Mouse (Mus musculus) embryonic facial prominence, embryonic 13.5 days (tissue): ENCODE measurements at regions not wholly inside any gene's neighbourhood (a gene's known extent, or its start where the extent isn't known, plus 50 kb on each side); places are given as distances from the start of the nearest gene placed in this dataset.

Experiments
- ATAC-seq: fragments of 200-750 bp; cut with Nextera tagmentation; 2 replicates; pipeline ENCODE4 v1.8.0; 2017; ENCODE audit warnings: low read depth; ENCODE audit not compliant: insufficient number of reproducible peaks, insufficient read depth, low FRiP score, low TSS enrichment
- H3K27ac ChIP-seq: fragments of 300-500 bp; sonication (generic); 2 replicates; pipeline ENCODE4 v1.5.1; 2015; ENCODE audit warnings: moderate library complexity, mild to moderate bottlenecking, inconsistent platforms
- H3K27me3 ChIP-seq: fragments of 300-500 bp; sonication (generic); 2 replicates; pipeline ENCODE4 v1.6.1; 2015; ENCODE audit warnings: mild to moderate bottlenecking, inconsistent platforms
- H3K36me3 ChIP-seq: fragments of 300-500 bp; sonication (generic); 2 replicates; pipeline ENCODE4 v1.6.1; 2015; ENCODE audit warnings: mild to moderate bottlenecking, inconsistent platforms
- H3K4me1 ChIP-seq: fragments of 300-500 bp; sonication (generic); 2 replicates; pipeline ENCODE4 v1.6.1; 2015; ENCODE audit warnings: inconsistent platforms
- H3K4me2 ChIP-seq: fragments of 300-500 bp; sonication (generic); 2 replicates; pipeline ENCODE4 v1.6.1; 2015; ENCODE audit warnings: moderate library complexity, mild to moderate bottlenecking, inconsistent platforms
- H3K4me3 ChIP-seq: fragments of 300-500 bp; sonication (generic); 2 replicates; pipeline ENCODE4 v1.5.1; 2015; ENCODE audit warnings: mild to moderate bottlenecking, inconsistent platforms
- H3K9ac ChIP-seq: fragments of 300-500 bp; sonication (generic); 2 replicates; pipeline ENCODE4 v1.6.1; 2015; ENCODE audit warnings: mild to moderate bottlenecking, inconsistent platforms
- H3K9me3 ChIP-seq: fragments of 300-500 bp; sonication (generic); 2 replicates; pipeline ENCODE4 v1.6.1; 2016; ENCODE audit warnings: inconsistent platforms
- WGBS: fragments of 180-500 bp; shearing (Covaris S2); methylation state at CpG from one replicate; pipeline ENCODE4 v1.1.7; 2015; ENCODE audit warnings: mixed read lengths; 5-methylcytosine and 5-hydroxymethylcytosine counted together

DNA sequence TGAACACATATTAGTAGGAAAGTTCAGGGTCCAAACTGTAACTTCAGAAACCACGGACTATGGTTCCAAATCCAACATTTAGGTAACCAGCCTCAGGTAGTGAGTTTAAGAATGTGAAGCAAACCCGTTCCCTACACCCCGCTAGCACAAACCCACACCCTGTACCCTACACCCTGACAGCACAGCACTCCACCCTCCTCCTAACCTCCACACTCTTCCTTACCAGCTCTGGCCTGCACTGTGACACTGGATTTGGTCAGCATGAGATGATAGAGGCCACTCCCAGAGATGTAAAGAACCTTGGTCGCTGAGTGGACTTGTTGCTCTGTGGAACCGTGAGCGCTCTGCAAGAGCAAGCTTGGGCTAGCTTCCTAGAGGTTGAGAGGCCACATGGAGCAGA, 135.3 kb upstream of the Rybp start:
- Histone ChIP-seq H3K4me2 (peak overlapping the region; percentile 12; the same call in 1 of the 2 replicates), H3K9me3 (no peaks in the 10 kb centered on the region), H3K4me1 (peaks cover 20% of the 10 kb centered on the region), H3K27ac (no peak overlapping the region), H3K4me3 (no peak overlapping the region), H3K27me3 (peaks cover 5% of the 10 kb centered on the region; the same call in 1 of the 2 replicates), H3K36me3 (no peaks in the 10 kb centered on the region), H3K9ac (no peak overlapping the region)
- ATAC-seq, result peak; percentile 53; the same call in 1 of the 2 replicates
- 66% methylated on average over 6 of the region's 6 CpGs for WGBS

DNA sequence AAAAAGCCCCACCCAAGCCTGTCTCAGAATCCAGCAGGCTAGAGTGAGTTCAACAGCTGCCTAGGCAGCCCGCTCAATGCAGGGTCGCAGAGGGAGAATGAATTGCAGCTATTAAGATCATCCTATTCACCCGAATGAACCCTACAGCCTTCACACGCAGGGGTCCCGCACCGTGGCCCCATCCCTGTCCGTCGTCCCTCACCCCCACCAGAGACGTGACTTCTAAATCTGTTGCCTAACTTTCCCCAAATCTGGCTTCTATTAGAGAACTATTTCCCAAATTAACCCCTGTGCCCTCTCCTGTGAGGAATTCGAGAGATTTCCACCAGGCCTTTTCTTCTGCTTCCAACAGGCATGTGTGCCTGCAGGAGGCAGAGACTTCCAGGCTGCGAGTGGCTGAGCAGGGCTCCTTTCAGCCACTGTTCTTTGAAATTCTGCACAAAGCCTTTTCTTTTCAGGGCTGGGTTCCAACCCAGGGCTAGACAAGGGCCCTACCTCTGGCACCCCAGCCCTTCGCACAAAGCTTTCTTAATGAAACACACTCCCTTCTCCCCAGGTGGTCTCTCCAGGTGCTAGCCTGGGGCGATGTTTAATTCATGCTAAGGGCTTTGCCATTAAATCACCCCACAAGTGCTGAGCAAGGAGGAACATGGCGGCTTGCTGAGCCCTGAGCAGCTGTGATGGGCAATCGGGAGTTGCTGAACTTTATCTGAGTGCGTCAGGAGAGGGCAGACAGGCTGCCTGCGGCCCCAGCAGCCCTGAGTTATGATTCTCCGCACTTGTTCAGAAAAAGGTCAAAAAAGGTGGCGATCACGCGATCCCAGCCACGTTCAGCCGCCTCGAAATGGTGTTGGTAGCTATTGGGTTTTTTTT, 134.7 kb upstream of the Rybp start:
- Histone ChIP-seq H3K9me3 (no peaks in the 10 kb centered on the region), H3K4me3 (no peak overlapping the region), H3K36me3 (no peaks in the 10 kb centered on the region), H3K27me3 (peaks cover 5% of the 10 kb centered on the region; the same call in 1 of the 2 replicates), H3K27ac (peak overlapping the region; percentile 55), H3K4me2 (peak overlapping the region; percentile 12; the same call in 1 of the 2 replicates), H3K4me1 (peaks cover 22% of the 10 kb centered on the region), H3K9ac (no peak overlapping the region)
- ATAC-seq, result peak; percentile 43; the same call in 1 of the 2 replicates
- WGBS, result 10% methylated on average over 24 of the region's 24 CpGs

DNA sequence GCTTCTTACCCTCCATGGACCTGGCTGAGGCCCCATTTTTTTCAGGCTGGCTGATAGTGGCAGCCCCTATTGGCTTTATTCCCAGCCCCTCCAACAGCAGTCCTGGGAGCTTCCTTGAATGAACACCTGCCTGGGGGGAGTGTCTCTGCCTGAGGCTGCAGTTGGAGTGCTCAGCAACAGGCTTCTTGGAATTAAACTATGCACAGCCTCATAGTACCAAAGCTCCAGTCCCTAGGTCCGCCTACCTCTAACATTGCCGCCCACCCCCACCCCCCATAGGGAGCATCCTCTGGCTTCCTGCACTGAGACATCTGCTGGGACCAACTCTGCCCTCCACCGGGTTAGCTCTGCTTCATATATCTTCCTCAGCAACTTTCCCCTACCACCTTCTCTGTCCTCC, 133.3 kb upstream of the Rybp start:
- Histone ChIP-seq H3K27me3 (peaks cover 5% of the 10 kb centered on the region; the same call in 1 of the 2 replicates), H3K9me3 (no peaks in the 10 kb centered on the region), H3K9ac (no peak overlapping the region), H3K4me1 (peaks cover 33% of the 10 kb centered on the region), H3K27ac (no peak overlapping the region), H3K36me3 (no peaks in the 10 kb centered on the region), H3K4me2 (no peak overlapping the region), H3K4me3 (no peak overlapping the region)
- no peak for ATAC-seq
- WGBS, result 41% methylated on average over 3 of the region's 3 CpGs

DNA sequence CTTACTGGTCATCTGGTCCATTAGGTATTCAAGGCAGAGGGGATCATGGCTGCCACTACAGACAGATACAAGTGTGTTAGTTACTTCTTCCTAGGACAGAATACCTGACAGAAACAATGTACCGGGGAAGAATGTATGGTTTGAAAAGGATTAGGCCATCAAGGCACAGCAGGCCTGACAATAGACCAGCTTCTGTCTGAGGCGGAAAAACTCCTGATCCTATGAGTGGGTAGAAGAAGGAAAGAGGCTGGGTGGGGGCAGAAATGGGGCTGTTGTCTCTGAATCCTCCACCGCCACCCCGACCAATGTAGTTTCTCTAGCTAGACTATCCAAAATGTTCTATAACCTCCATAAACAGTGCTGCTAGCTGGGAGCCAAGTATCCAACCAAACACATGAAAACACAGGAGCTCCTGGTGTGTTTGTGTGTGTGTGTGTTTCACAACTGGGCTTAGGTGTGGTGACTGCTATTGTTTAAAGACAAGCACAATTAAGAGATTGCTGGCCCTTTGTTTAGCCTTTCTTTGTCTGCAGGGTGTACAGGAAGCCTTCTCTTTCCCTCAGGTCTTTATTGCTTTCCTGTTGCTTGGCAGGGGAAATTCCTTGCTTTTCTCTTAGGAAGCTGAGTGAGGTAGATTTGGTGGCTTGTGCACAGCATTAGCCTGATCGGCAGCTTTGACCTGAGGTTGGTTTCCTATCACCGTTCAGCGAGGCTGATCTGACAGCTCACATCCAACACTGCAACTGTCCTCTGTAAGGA, 132.7 kb upstream of the Rybp start:
- ATAC-seq, result no peak
- Histone ChIP-seq H3K27me3 (peaks cover 5% of the 10 kb centered on the region; the same call in 1 of the 2 replicates), H3K4me3 (no peak overlapping the region), H3K36me3 (no peaks in the 10 kb centered on the region), H3K9me3 (no peaks in the 10 kb centered on the region), H3K4me1 (peaks cover 39% of the 10 kb centered on the region), H3K9ac (no peak overlapping the region), H3K27ac (no peak overlapping the region), H3K4me2 (no peak overlapping the region)
- 59% methylated on average over 7 of the region's 7 CpGs for WGBS

DNA sequence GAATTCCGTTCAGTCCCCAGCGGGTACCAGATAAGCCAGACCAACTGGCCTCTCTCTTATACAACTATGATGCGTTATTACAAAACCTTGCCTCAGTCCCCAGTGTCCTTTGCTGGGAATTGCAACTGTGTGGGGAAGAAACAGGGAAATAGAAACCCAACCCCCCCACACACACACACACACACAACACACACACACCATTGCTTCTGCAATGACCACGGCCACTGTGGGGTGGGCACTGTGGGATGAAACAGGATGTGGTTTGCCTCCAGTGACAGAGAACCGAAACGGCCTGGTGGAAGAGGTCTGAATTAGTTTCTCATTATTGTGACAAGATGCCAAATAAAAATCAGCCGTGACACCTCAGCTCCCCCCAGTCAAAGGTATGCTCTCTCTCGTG, 128.8 kb upstream of the Rybp start:
- no peak overlapping the region for H3K27ac ChIP-seq
- no peaks in the 10 kb centered on the region for H3K36me3 ChIP-seq
- H3K9ac ChIP-seq, result no peak overlapping the region
- H3K27me3 ChIP-seq, result no peaks in the 10 kb centered on the region
- no peaks in the 10 kb centered on the region for H3K9me3 ChIP-seq
- no peak overlapping the region for H3K4me2 ChIP-seq
- WGBS, result 58% methylated on average over 8 of the region's 8 CpGs
- no peak for ATAC-seq
- H3K4me1 ChIP-seq, result peaks cover 22% of the 10 kb centered on the region
- H3K4me3 ChIP-seq, result no peak overlapping the region

DNA sequence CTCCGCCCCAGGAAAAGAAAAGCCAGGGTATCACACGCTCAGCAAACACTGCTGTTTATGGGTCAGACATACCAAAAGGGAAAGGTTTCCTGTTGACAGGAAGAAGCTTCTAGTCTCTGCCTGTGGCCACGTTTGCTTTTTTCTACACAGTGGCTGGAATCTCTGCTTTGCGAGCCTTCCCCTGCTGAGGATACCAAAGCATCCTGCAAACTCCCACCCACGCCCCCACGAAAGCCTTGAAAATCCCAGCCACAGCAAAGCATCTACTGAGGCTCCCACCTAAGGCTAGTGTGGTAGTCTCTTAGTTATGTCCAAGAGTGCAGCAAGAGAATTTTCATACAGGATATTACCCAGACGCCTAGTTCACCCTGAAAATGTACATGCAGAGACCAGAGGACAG, 128.2 kb upstream of the Rybp start:
- Histone ChIP-seq H3K9ac (no peak overlapping the region), H3K4me3 (no peak overlapping the region), H3K4me2 (no peak overlapping the region), H3K9me3 (no peaks in the 10 kb centered on the region), H3K36me3 (no peaks in the 10 kb centered on the region), H3K4me1 (peaks cover 22% of the 10 kb centered on the region), H3K27me3 (no peaks in the 10 kb centered on the region), H3K27ac (no peak overlapping the region)
- no peak for ATAC-seq
- WGBS, result 51% methylated on average over 7 of the region's 7 CpGs

DNA sequence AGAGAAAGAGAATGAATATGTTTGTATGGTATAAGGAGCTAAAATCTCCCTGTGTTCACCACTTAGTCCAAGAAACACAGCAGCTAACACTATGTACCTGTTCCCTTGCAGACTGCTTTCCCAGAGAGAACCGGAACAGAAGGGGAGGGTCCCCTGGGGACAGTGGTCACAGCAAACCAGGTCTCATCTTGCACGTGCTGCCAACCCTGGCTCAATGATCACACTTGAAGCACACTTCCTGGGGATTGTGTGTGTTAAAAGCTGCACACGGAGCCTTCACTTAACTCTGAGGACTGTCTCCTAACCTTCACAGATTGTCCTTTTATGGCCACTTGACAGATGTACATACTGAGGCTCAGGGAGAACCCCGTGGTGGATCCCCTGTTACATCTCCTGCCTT, 127.6 kb upstream of the Rybp start:
- ATAC-seq, result no peak
- H3K4me1 ChIP-seq, result peaks cover 22% of the 10 kb centered on the region
- no peaks in the 10 kb centered on the region for H3K9me3 ChIP-seq
- no peak overlapping the region for H3K9ac ChIP-seq
- no peaks in the 10 kb centered on the region for H3K27me3 ChIP-seq
- no peak overlapping the region for H3K4me3 ChIP-seq
- no peaks in the 10 kb centered on the region for H3K36me3 ChIP-seq
- 62% methylated on average over 4 of the region's 4 CpGs for WGBS
- H3K27ac ChIP-seq, result no peak overlapping the region
- no peak overlapping the region for H3K4me2 ChIP-seq

DNA sequence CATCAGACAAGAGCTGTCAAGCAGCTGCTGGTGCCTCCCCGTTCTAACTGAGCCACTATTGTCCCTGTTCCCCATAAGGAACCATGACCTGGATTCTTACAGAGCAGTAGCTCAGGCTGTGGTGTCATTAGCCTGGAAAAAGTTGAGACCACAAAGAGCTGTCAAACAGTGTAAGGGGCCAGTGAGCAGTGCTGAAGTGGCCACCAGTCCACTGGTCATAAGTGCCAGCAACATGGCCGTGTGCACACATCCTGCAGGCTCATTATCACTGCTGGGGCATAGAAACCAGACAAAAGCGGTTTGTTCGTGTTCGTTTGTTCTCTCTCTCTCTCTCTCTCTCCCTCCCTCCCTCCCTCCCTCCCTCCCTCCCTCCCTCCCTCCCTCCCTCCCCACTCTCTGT, 125.2 kb upstream of the Rybp start:
- H3K4me1 ChIP-seq, result peaks cover 22% of the 10 kb centered on the region
- WGBS, result 46% methylated on average over 5 of the region's 5 CpGs
- no peak overlapping the region for H3K27ac ChIP-seq
- no peak for ATAC-seq
- H3K9me3 ChIP-seq, result no peaks in the 10 kb centered on the region
- H3K36me3 ChIP-seq, result no peaks in the 10 kb centered on the region
- no peak overlapping the region for H3K4me2 ChIP-seq
- H3K4me3 ChIP-seq, result no peak overlapping the region
- no peaks in the 10 kb centered on the region for H3K27me3 ChIP-seq
- H3K9ac ChIP-seq, result no peak overlapping the region

DNA sequence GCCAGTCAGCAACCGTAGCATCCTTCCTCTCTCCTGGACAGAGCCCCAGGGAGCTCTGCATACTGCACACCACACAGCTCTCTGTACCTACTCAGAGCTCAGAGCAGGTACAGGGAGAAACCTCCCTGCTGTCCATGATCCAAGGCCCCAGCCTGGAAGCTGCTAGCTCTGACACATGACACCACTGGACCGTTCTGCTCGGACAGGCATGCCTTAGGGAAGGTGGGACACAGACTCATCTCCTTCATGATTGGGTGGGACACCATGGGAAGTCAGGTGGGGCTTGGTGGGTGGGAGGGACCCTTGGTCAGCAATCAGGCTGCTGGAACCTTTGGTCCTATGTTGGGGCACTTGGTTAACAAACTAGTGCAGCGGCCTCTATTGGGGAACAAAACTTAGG, 124.7 kb upstream of the Rybp start:
- no peak for ATAC-seq
- Histone ChIP-seq H3K4me2 (no peak overlapping the region), H3K27me3 (no peaks in the 10 kb centered on the region), H3K27ac (no peak overlapping the region), H3K36me3 (no peaks in the 10 kb centered on the region), H3K4me3 (no peak overlapping the region), H3K9ac (no peak overlapping the region), H3K9me3 (no peaks in the 10 kb centered on the region), H3K4me1 (peaks cover 21% of the 10 kb centered on the region)
- WGBS, result 62% methylated on average over 4 of the region's 4 CpGs

DNA sequence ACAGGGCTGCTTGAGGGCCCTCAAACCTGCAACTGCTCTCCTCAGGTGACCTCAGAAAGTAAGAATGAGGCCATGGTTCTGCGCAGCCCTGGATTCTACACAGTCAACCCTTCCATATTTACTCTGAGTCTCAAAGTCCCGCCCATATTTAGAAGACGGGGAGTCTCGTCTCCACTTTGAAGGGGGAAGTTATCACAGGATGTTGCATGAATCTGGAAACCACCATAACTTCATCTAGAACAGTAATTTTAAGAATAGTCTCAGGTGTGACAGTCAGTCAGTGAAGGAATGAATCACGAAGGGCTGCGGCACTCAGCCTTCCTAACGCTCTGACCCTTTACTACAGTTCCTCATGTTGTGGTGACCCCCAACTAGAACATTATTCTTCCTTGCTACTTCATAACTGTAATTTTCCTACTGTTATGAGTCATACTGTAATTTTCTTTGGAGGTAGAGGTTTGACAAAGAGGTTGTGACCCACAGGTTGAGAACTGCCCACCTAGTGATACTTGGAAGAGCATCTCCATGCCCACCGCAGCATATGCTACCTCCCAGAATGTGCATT, 122.9 kb upstream of the Rybp start:
- no peak for ATAC-seq
- 98% methylated on average over 8 of the region's 8 CpGs for WGBS
- Histone ChIP-seq H3K4me2 (no peak overlapping the region), H3K27me3 (no peaks in the 10 kb centered on the region), H3K27ac (no peak overlapping the region), H3K4me1 (0 out of 2 replicates have a peak, but pooled peaks cover 4% of the 10 kb centered on the region), H3K36me3 (no peaks in the 10 kb centered on the region), H3K9ac (no peak overlapping the region), H3K9me3 (no peaks in the 10 kb centered on the region), H3K4me3 (no peak overlapping the region)

DNA sequence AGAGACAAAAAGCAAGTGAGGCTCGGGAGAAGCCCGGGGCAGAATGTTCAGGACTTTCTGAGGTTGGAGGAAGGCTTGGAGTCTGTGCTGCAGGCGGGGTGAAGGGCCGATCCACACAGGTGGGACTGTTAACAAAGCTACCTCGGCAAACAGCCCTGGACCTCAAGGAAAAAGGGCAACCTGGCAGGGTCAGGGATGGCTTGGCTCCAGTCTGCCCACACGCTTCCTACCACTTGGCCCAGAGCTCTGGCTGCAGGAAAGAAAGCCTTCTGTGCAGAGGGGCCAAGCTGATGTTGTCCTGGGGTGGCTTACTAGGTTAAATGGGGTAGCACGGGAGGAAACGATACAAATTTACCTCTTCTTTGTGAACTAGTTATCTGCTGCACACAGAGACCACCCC, 121.5 kb upstream of the Rybp start:
- H3K9ac ChIP-seq, result no peak overlapping the region
- no peak overlapping the region for H3K27ac ChIP-seq
- no peak overlapping the region for H3K4me3 ChIP-seq
- WGBS, result 81% methylated on average over 8 of the region's 8 CpGs
- no peaks in the 10 kb centered on the region for H3K27me3 ChIP-seq
- H3K9me3 ChIP-seq, result no peaks in the 10 kb centered on the region
- H3K4me2 ChIP-seq, result no peak overlapping the region
- ATAC-seq, result no peak
- no peaks in the 10 kb centered on the region for H3K36me3 ChIP-seq
- H3K4me1 ChIP-seq, result 0 out of 2 replicates have a peak, but pooled peaks cover 3% of the 10 kb centered on the region
